21 mouse cellular contexts compared by ENCODE assay signal in the genomic region with DNA sequence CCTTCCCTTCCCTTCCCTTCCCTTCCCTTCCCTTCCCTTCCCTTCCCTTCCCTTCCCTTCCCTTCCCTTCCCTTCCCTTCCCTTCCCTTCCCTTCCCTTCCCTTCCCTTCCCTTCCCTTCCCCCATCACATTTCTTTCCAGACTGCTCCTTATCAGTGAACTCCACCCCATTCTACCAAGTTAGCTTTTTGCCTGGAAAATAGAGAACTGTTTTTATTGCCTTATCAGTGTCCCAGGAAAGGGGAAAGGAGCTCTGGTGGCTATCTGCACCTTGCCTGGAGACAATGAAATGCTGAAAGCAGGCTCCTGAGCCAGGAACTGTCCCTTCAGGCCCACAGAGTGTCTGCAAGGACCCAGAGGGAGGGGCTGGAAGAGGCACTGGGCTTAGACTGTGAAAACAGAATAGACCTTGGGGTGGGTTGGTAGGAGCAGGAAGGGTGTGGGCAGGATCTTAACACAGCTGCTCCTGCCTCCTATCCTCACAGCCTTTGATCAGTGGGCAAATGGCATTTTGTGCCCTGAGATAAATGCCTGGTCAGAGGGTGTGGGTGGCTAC.
DNase-seq lines count a peak whose midpoint lies in the region; ATAC-seq and TF ChIP-seq lines count a peak whose summit lies in the region.
"Had no signal": no experiment of that assay in that cellular context is flagged by ENCODE, and none has a peak within 500 bp of the region (broad histone marks: within the 10 kb centered on the region; RNA-seq: fewer than 3 reads in every experiment).

No protein-coding gene starts in this region.

- no peaks in the 10 kb centered on the region for H3K27me3 ChIP-seq in heart, embryonic 11.5 days (ENCODE audit: control insufficient read depth, insufficient read depth, low read length)
- no peaks in the 10 kb centered on the region for H3K27me3 ChIP-seq in heart, postnatal 0 days (ENCODE audit: control insufficient read depth, insufficient read depth, low read length)
- H3K27me3 ChIP-seq in intestine, embryonic 14.5 days (replicated peaks; ENCODE audit: control insufficient read depth, insufficient read depth, low read length), result no peaks in the 10 kb centered on the region
- H3K27me3 ChIP-seq in stomach, embryonic 15.5 days (replicated peaks), result no peaks in the 10 kb centered on the region
- no peaks in the 10 kb centered on the region for H3K27me3 ChIP-seq in limb, embryonic 10.5 days (ENCODE audit: low read depth, poor library complexity, severe bottlenecking)
- H3K27me3 ChIP-seq: forebrain, embryonic 13.5 days; hindbrain, embryonic 12.5 days; megakaryocyte, embryonic 14.5 days; neural tube, embryonic 12.5 days had no signal

- H3K9ac ChIP-seq in heart, embryonic 11.5 days (ENCODE audit: low read depth, low read length), result no peak overlapping the region
- H3K9ac ChIP-seq in heart, postnatal 0 days (replicated peaks; ENCODE audit: low read depth, low read length), result no peak overlapping the region
- H3K9ac ChIP-seq in intestine, embryonic 14.5 days (ENCODE audit: low read length), result no peak overlapping the region
- no peak overlapping the region for H3K9ac ChIP-seq in stomach, embryonic 15.5 days
- H3K9ac ChIP-seq: forebrain, embryonic 13.5 days; hindbrain, embryonic 12.5 days; neural tube, embryonic 12.5 days had no signal

- TF ChIP-seq CTCF in heart, postnatal 0 days (IDR thresholded peaks at IDR 0.05; ENCODE audit: low read depth), result no peak

- no peak overlapping the region for H3K4me3 ChIP-seq in heart, embryonic 11.5 days (ENCODE audit: low read depth, low read length)
- no peak overlapping the region for H3K4me3 ChIP-seq in heart, postnatal 0 days (ENCODE audit: low read depth, low read length)
- no peak overlapping the region for H3K4me3 ChIP-seq in intestine, embryonic 14.5 days (ENCODE audit: low read depth, low read length)
- no peak overlapping the region for H3K4me3 ChIP-seq in stomach, embryonic 15.5 days (replicated peaks)
- H3K4me3 ChIP-seq in limb, embryonic 10.5 days, result no peak overlapping the region
- H3K4me3 ChIP-seq: forebrain, embryonic 13.5 days; gastrocnemius, adult 2 months; hindbrain, embryonic 12.5 days; megakaryocyte, embryonic 14.5 days; neural tube, embryonic 12.5 days had no signal

- TF ChIP-seq EP300 in heart, postnatal 0 days (IDR thresholded peaks at IDR 0.05; ENCODE audit: low read depth), result no peak

- H3K27ac ChIP-seq in heart, embryonic 11.5 days (ENCODE audit: low read depth, low read length), result peak overlapping the region; percentile 29; the same call in 1 of the 2 replicates
- H3K27ac ChIP-seq in heart, postnatal 0 days (ENCODE audit: low read depth), result no peak overlapping the region
- no peak overlapping the region for H3K27ac ChIP-seq in intestine, embryonic 14.5 days (ENCODE audit: low read depth)
- 0 out of 2 replicates have a peak overlapping the region, but pooled peaks have one; percentile 21 for H3K27ac ChIP-seq in stomach, embryonic 15.5 days
- no peak overlapping the region for H3K27ac ChIP-seq in limb, embryonic 10.5 days
- H3K27ac ChIP-seq: forebrain, embryonic 13.5 days; gastrocnemius, adult 2 months; hindbrain, embryonic 12.5 days; neural tube, embryonic 12.5 days had no signal

- H3K9me3 ChIP-seq in heart, embryonic 11.5 days (replicated peaks; ENCODE audit: control insufficient read depth, low read length), result no peaks in the 10 kb centered on the region
- no peaks in the 10 kb centered on the region for H3K9me3 ChIP-seq in heart, postnatal 0 days (replicated peaks; ENCODE audit: control insufficient read depth, low read length)
- no peaks in the 10 kb centered on the region for H3K9me3 ChIP-seq in intestine, embryonic 14.5 days (ENCODE audit: control insufficient read depth, low read length)
- H3K9me3 ChIP-seq in stomach, embryonic 15.5 days, result no peaks in the 10 kb centered on the region
- H3K9me3 ChIP-seq in limb, embryonic 10.5 days (replicated peaks), result no peaks in the 10 kb centered on the region
- H3K9me3 ChIP-seq: forebrain, embryonic 13.5 days; hindbrain, embryonic 12.5 days; neural tube, embryonic 12.5 days had no signal

- peaks cover 8% of the 10 kb centered on the region; the same call in 1 of the 2 replicates for H3K4me1 ChIP-seq in heart, embryonic 11.5 days (ENCODE audit: control insufficient read depth, insufficient read depth, low read length)
- H3K4me1 ChIP-seq in heart, postnatal 0 days (ENCODE audit: control insufficient read depth, insufficient read depth), result no peaks in the 10 kb centered on the region
- H3K4me1 ChIP-seq in intestine, embryonic 14.5 days (replicated peaks; ENCODE audit: control insufficient read depth, insufficient read depth, low read length), result no peaks in the 10 kb centered on the region
- no peaks in the 10 kb centered on the region for H3K4me1 ChIP-seq in stomach, embryonic 15.5 days
- H3K4me1 ChIP-seq in limb, embryonic 10.5 days, result no peaks in the 10 kb centered on the region
- H3K4me1 ChIP-seq: forebrain, embryonic 13.5 days; hindbrain, embryonic 12.5 days; megakaryocyte, embryonic 14.5 days; neural tube, embryonic 12.5 days had no signal

- DNase-seq in heart, postnatal 4 days, result no peak
- DNase-seq in heart, postnatal 0 days (ENCODE audit: low spot score), result no peak
- no peak for DNase-seq in heart, adult 9 months (ENCODE audit: low spot score in 2 of 2)
- DNase-seq in intestine, embryonic 14.5 days (ENCODE audit: low spot score), result peak; percentile 12
- no peak for DNase-seq in embryo, embryonic 11 days
- no peak for DNase-seq in limb, embryonic 10.5 days (ENCODE audit: low spot score)
- DNase-seq: adrenal gland, postnatal 25 days; cerebellum, adult 8-10 months; cerebellum, postnatal 36 days; gastrocnemius, adult 2 months; kidney, adult 8-10 months; kidney, postnatal 10 days; left cerebral cortex, postnatal 4 days; lung, adult 2 months; midbrain, embryonic 14.5 days had no signal

- peak; percentile 73; the same call in 1 of the 2 replicates for ATAC-seq in heart, embryonic 11.5 days (replicated peaks; ENCODE audit: insufficient number of reproducible peaks, low FRiP score, low TSS enrichment)
- peak; percentile 51; the same call in 1 of the 2 replicates for ATAC-seq in heart, postnatal 0 days (ENCODE audit: insufficient read depth, low read depth)
- 0 out of 2 replicates have a peak, but pooled peaks have one; percentile 47 for ATAC-seq in intestine, embryonic 14.5 days (replicated peaks; ENCODE audit: low FRiP score, low TSS enrichment, low read depth)
- peak; percentile 80 for ATAC-seq in stomach, embryonic 15.5 days (ENCODE audit: insufficient read depth, low FRiP score, low read depth)
- ATAC-seq: forebrain, embryonic 13.5 days had no signal

- no peaks in the 10 kb centered on the region for H3K36me3 ChIP-seq in heart, embryonic 11.5 days (ENCODE audit: control insufficient read depth, insufficient read depth, low read length)
- H3K36me3 ChIP-seq in heart, postnatal 0 days (replicated peaks; ENCODE audit: control insufficient read depth, insufficient read depth, low read length), result no peaks in the 10 kb centered on the region
- H3K36me3 ChIP-seq in intestine, embryonic 14.5 days (ENCODE audit: control insufficient read depth, insufficient read depth, low read length), result no peaks in the 10 kb centered on the region
- no peaks in the 10 kb centered on the region for H3K36me3 ChIP-seq in stomach, embryonic 15.5 days
- H3K36me3 ChIP-seq in limb, embryonic 10.5 days, result no peaks in the 10 kb centered on the region
- H3K36me3 ChIP-seq: hindbrain, embryonic 12.5 days; neural tube, embryonic 12.5 days had no signal

- no peak overlapping the region for H3K4me2 ChIP-seq in heart, embryonic 11.5 days
- no peak overlapping the region for H3K4me2 ChIP-seq in heart, postnatal 0 days (ENCODE audit: low read depth, low read length)
- H3K4me2 ChIP-seq in intestine, embryonic 14.5 days (ENCODE audit: low read length), result no peak overlapping the region
- H3K4me2 ChIP-seq in stomach, embryonic 15.5 days, result no peak overlapping the region
- H3K4me2 ChIP-seq: forebrain, embryonic 13.5 days; hindbrain, embryonic 12.5 days; neural tube, embryonic 12.5 days had no signal

Comparison
In these comparisons a context has a peak if more than half of its experiments do, and no peak if none do; other contexts are left out.
1. H3K27ac ChIP-seq: peak in heart, embryonic 11.5 days (single experiment) and stomach, embryonic 15.5 days (single experiment); none in heart, postnatal 0 days (single experiment), intestine, embryonic 14.5 days (single experiment) and limb, embryonic 10.5 days (single experiment).
2. Peak in every context shown above with its lines, with median percentiles within 50 percentile points of each other: ATAC-seq.